Mouse (Mus musculus) megakaryocyte, embryonic 14.5 days (primary cell): ENCODE results near the gene B4galt4.

Experiments
- FLI1 ChIP-seq: IDR thresholded peaks from 2 replicates; pipeline ENCODE4 v1.6.1; 2012; ENCODE audit warnings: low read length, inconsistent platforms, mixed read lengths
- GATA1 ChIP-seq: IDR thresholded peaks from 3 replicates; pipeline ENCODE4 v1.6.1; 2012; ENCODE audit warnings: mixed read lengths, low read length, inconsistent platforms, borderline replicate concordance

- TF ChIP-seq GATA1 (no peak), FLI1 (no peak)
Observed at GRCm38 (mm10) chr16:38741204-38741903, 710 bp upstream of the B4galt4 start.
